In the genomic region with DNA sequence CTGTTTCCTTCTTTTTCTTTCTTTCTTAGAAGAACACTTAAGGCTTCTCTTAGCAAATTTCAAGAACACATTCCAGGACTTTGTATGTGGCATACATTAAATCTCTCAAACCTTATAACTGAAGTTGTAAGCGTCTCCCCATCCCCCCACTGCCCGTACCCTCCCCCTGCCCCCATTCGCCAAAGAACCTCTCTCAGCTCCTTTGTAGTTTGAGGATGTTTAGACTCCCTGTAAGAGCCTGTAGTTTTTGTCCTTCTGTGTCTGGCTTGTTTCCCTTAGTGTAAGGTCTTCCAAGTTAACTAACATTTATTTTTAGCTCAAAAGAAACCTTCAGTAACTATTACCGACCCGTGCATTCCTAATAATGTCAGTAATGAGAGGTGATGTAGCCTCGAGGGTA, we compare ENCODE assay signal across 24 mouse cellular contexts.
DNase-seq lines count a peak whose midpoint lies in the region; ATAC-seq lines count a peak whose summit lies in the region.
"Had no signal": no experiment of that assay in that cellular context is flagged by ENCODE, and none has a peak within 500 bp of the region (broad histone marks: within the 10 kb centered on the region; RNA-seq: fewer than 3 reads in every experiment).

No protein-coding gene starts in this region.

- WGBS in hindbrain, embryonic 10.5 days: 37% methylated on average over 6 of the region's 6 CpGs
- 35% methylated on average over 6 of the region's 6 CpGs for WGBS in hindbrain, embryonic 14.5 days
- WGBS in forebrain, embryonic 15.5 days: 5% methylated on average over 6 of the region's 6 CpGs

- no peak overlapping the region for H3K4me2 ChIP-seq in hindbrain, embryonic 14.5 days (replicated peaks)
- no peak overlapping the region for H3K4me2 ChIP-seq in forebrain, embryonic 15.5 days (replicated peaks)
- H3K4me2 ChIP-seq: heart, embryonic 15.5 days; kidney, embryonic 15.5 days; limb, embryonic 12.5 days; liver, embryonic 12.5 days; midbrain, embryonic 12.5 days; neural tube, embryonic 15.5 days had no signal

- DNase-seq in hindbrain, embryonic 10.5 days (ENCODE audit: low spot score): peak; percentile 8
- no peak for DNase-seq in hindbrain, embryonic 14.5 days (ENCODE audit: low spot score)
- peak; percentile 23 for DNase-seq in lung, postnatal 10 days
- no peak for DNase-seq in lung, adult 18-20 months
- DNase-seq in embryo, embryonic 9.5 days (ENCODE audit: extremely low spot score): peak; percentile 15
- no peak for DNase-seq in cerebellum, adult 11 months
- DNase-seq in adrenal gland, postnatal 36 days: no peak
- DNase-seq: adrenal gland, postnatal 10 days; cerebellum, adult 18-20 months; cerebellum, postnatal 25 days; gastrocnemius, postnatal 25 days; heart, postnatal 4 days; kidney, postnatal 4 days had no signal

- no peaks in the 10 kb centered on the region for H3K9me3 ChIP-seq in hindbrain, embryonic 10.5 days
- no peaks in the 10 kb centered on the region for H3K9me3 ChIP-seq in hindbrain, embryonic 14.5 days (ENCODE audit: control insufficient read depth, low read length)
- no peaks in the 10 kb centered on the region for H3K9me3 ChIP-seq in forebrain, embryonic 15.5 days
- H3K9me3 ChIP-seq: heart, embryonic 15.5 days; kidney, embryonic 15.5 days; limb, embryonic 12.5 days; liver, embryonic 12.5 days; midbrain, embryonic 12.5 days; neural tube, embryonic 15.5 days had no signal

- H3K27ac ChIP-seq in hindbrain, embryonic 10.5 days: peak overlapping the region; percentile 56
- H3K27ac ChIP-seq in hindbrain, embryonic 14.5 days: no peak overlapping the region
- H3K27ac ChIP-seq in forebrain, embryonic 15.5 days (replicated peaks): peak overlapping the region; percentile 59
- H3K27ac ChIP-seq: heart, embryonic 15.5 days; kidney, embryonic 15.5 days; limb, embryonic 12.5 days; liver, embryonic 12.5 days; macrophage; neural tube, embryonic 15.5 days had no signal

- no peaks in the 10 kb centered on the region for H3K36me3 ChIP-seq in hindbrain, embryonic 10.5 days
- H3K36me3 ChIP-seq in hindbrain, embryonic 14.5 days (replicated peaks; ENCODE audit: control insufficient read depth, insufficient read depth): no peaks in the 10 kb centered on the region
- no peaks in the 10 kb centered on the region for H3K36me3 ChIP-seq in forebrain, embryonic 15.5 days
- H3K36me3 ChIP-seq: G1E; heart, embryonic 15.5 days; kidney, embryonic 15.5 days; limb, embryonic 12.5 days; liver, embryonic 12.5 days; midbrain, embryonic 12.5 days; neural tube, embryonic 15.5 days had no signal

- no peak overlapping the region for H3K9ac ChIP-seq in hindbrain, embryonic 14.5 days
- no peak overlapping the region for H3K9ac ChIP-seq in forebrain, embryonic 15.5 days (replicated peaks)
- H3K9ac ChIP-seq: heart, embryonic 15.5 days; kidney, embryonic 15.5 days; limb, embryonic 12.5 days; liver, embryonic 12.5 days; midbrain, embryonic 12.5 days; neural tube, embryonic 15.5 days had no signal

- peaks cover 23% of the 10 kb centered on the region for H3K4me1 ChIP-seq in hindbrain, embryonic 10.5 days (replicated peaks)
- H3K4me1 ChIP-seq in hindbrain, embryonic 14.5 days (replicated peaks; ENCODE audit: control insufficient read depth, insufficient read depth, low read length): peaks cover 18% of the 10 kb centered on the region; the same call in 1 of the 2 replicates
- peaks cover 16% of the 10 kb centered on the region for H3K4me1 ChIP-seq in forebrain, embryonic 15.5 days
- H3K4me1 ChIP-seq: kidney, embryonic 15.5 days; liver, embryonic 12.5 days had no signal

- ATAC-seq in hindbrain, embryonic 14.5 days (ENCODE audit: low FRiP score): no peak
- ATAC-seq in forebrain, embryonic 15.5 days (replicated peaks): 0 out of 2 replicates have a peak, but pooled peaks have one; percentile 51
- ATAC-seq: activated CD4-positive, CD25-positive, alpha-beta regulatory T cell, adult 4 months; intestine, postnatal 0 days; liver, embryonic 12.5 days had no signal

- no peaks in the 10 kb centered on the region for H3K27me3 ChIP-seq in hindbrain, embryonic 10.5 days (ENCODE audit: insufficient read depth, poor library complexity, severe bottlenecking)
- H3K27me3 ChIP-seq in hindbrain, embryonic 14.5 days (ENCODE audit: control insufficient read depth, insufficient read depth, low read length): no peaks in the 10 kb centered on the region
- H3K27me3 ChIP-seq in forebrain, embryonic 15.5 days: no peaks in the 10 kb centered on the region
- H3K27me3 ChIP-seq: heart, embryonic 15.5 days; kidney, embryonic 15.5 days; limb, embryonic 12.5 days; liver, embryonic 12.5 days; midbrain, embryonic 12.5 days; neural tube, embryonic 15.5 days had no signal

- no peak overlapping the region for H3K4me3 ChIP-seq in hindbrain, embryonic 10.5 days
- no peak overlapping the region for H3K4me3 ChIP-seq in hindbrain, embryonic 14.5 days (replicated peaks; ENCODE audit: low read length)
- no peak overlapping the region for H3K4me3 ChIP-seq in forebrain, embryonic 15.5 days
- H3K4me3 ChIP-seq: heart, embryonic 15.5 days; kidney, embryonic 15.5 days; limb, embryonic 12.5 days; liver, embryonic 12.5 days; midbrain, embryonic 12.5 days; neural tube, embryonic 15.5 days had no signal

Comparison
In these comparisons a context has a peak if more than half of its experiments do, and no peak if none do; other contexts are left out.
1. DNase-seq: peak in hindbrain, embryonic 10.5 days (single experiment), lung, postnatal 10 days (single experiment) and embryo, embryonic 9.5 days (single experiment); none in hindbrain, embryonic 14.5 days (single experiment), lung, adult 18-20 months (0 of 2), cerebellum, adult 11 months (single experiment) and adrenal gland, postnatal 36 days (0 of 2).